Mouse (Mus musculus) heart, embryonic 14.5 days (tissue): ENCODE results near the gene Ndc1. TPM values are rescaled to one million over a fixed set of nuclear protein-coding genes. Genes with fewer than 3 reads are reported as not detected.

Experiments
- ATAC-seq: fragments of 200-750 bp; cut with Nextera tagmentation; 2 replicates; pipeline ENCODE4 v1.8.0; 2017; ENCODE audit warnings: low read depth, moderate TSS enrichment; ENCODE audit not compliant: insufficient number of reproducible peaks, insufficient read depth, low FRiP score
- H3K27ac ChIP-seq, 2 experiments: fragments of 200-500 bp in 1 of 2; fragments of 300-500 bp in 1 of 2; sonication (generic) in 1 of 2; replicated peaks in 1 of 2; 2 replicates each; pipeline ENCODE4 v1.5.1; 2012 to 2014; ENCODE audit warnings: low read depth in 2 of 2, low read length in 2 of 2, control low read depth in 1 of 2, mild to moderate bottlenecking in 1 of 2, mixed read lengths in 1 of 2; ENCODE audit not compliant: control insufficient read depth in 1 of 2, insufficient read depth in 1 of 2
- H3K27me3 ChIP-seq: fragments of 300-500 bp; sonication (generic); 2 replicates; pipeline ENCODE4 v1.6.1; 2014; ENCODE audit warnings: mild to moderate bottlenecking, low read length, control low read depth; ENCODE audit not compliant: control insufficient read depth, insufficient read depth
- H3K36me3 ChIP-seq: fragments of 300-500 bp; sonication (generic); 2 replicates; pipeline ENCODE4 v1.6.1; 2014; ENCODE audit warnings: mild to moderate bottlenecking, control low read depth, low read length, mixed read lengths; ENCODE audit not compliant: control insufficient read depth, insufficient read depth
- H3K4me1 ChIP-seq, 2 experiments: fragments of 200-500 bp in 1 of 2; fragments of 300-500 bp in 1 of 2; sonication (generic) in 1 of 2; 2 replicates each; pipeline ENCODE4 v1.6.1; 2012 to 2014; ENCODE audit warnings: low read length in 2 of 2, control low read depth in 1 of 2, mixed read lengths in 1 of 2; ENCODE audit not compliant: control insufficient read depth in 2 of 2, insufficient read depth in 2 of 2
- H3K4me2 ChIP-seq: fragments of 300-500 bp; sonication (generic); 2 replicates; pipeline ENCODE4 v1.6.1; 2014; ENCODE audit warnings: mild to moderate bottlenecking, low read length
- H3K4me3 ChIP-seq, 2 experiments: fragments of 200-500 bp in 1 of 2; fragments of 300-500 bp in 1 of 2; sonication (generic) in 1 of 2; 2 replicates each; pipeline ENCODE4 v1.5.1; 2012 to 2014; ENCODE audit warnings: low read length in 2 of 2, mild to moderate bottlenecking in 2 of 2, control low read depth in 1 of 2, low read depth in 1 of 2, moderate library complexity in 1 of 2; ENCODE audit not compliant: control insufficient read depth in 1 of 2, insufficient read depth in 1 of 2
- H3K9ac ChIP-seq: fragments of 300-500 bp; sonication (generic); 2 replicates; pipeline ENCODE4 v1.6.1; 2014; ENCODE audit warnings: mild to moderate bottlenecking, low read length
- H3K9me3 ChIP-seq: fragments of 300-500 bp; sonication (generic); 2 replicates; pipeline ENCODE4 v1.6.1; 2016; ENCODE audit warnings: low read length, control low read depth; ENCODE audit not compliant: control insufficient read depth
- WGBS: fragments of 180-500 bp; shearing (Covaris S2); extraction: QIAGEN DNeasy Blood & Tissue Kit; methylation state at CpG from one replicate; pipeline ENCODE4 v1.1.7; 2014; 5-methylcytosine and 5-hydroxymethylcytosine counted together
- microRNA-seq: library from miRNA; unstranded; fragments of <30 nt; microRNA quantifications from one replicate; pipeline ENCODE4, GENCODE M21; 2016
- polyA plus RNA-seq: library from polyadenylated mRNA; unstranded; fragments of >200 nt; fragmentation: Nextera tagmentation; extraction: Ambion mirVana; gene quantifications from 2 replicates; pipeline ENCODE4 v1.2.1, GENCODE M21; 2014

Gene Ndc1
- polyA plus RNA-seq, 1 experiment from 2014 or later = 24.2 TPM

GRCm38 (mm10) chr4:107457602-107458001, 90.0 kb downstream of the Ndc1 start:
- H3K9me3 ChIP-seq = no peaks in the 10 kb centered on the region
- no peak overlapping the region for H3K9ac ChIP-seq
- H3K27me3 ChIP-seq = 0 out of 2 replicates have a peak, but pooled peaks cover 3% of the 10 kb centered on the region
- H3K4me3 ChIP-seq = no peak overlapping the region
- no peak for ATAC-seq
- no peak overlapping the region for H3K4me2 ChIP-seq
- H3K27ac ChIP-seq = no peak overlapping the region
- peaks cover 0 to 2% of the 10 kb centered on the region in 2 experiments; a peak in 1 of 4 replicates for H3K4me1 ChIP-seq
- 53% methylated on average over 12 of the region's 12 CpGs for WGBS
- H3K36me3 ChIP-seq = no peaks in the 10 kb centered on the region

- 47% methylated on average over 17 of the region's 17 CpGs for WGBS
- Histone ChIP-seq H3K27ac (no peak overlapping the region), H3K9ac (no peak overlapping the region), H3K4me3 (no peak overlapping the region), H3K4me1 (peaks cover 0 to 2% of the 10 kb centered on the region in 2 experiments; a peak in 1 of 4 replicates), H3K36me3 (no peaks in the 10 kb centered on the region), H3K4me2 (no peak overlapping the region), H3K9me3 (no peaks in the 10 kb centered on the region), H3K27me3 (peaks cover 3% of the 10 kb centered on the region; the same call in 1 of the 2 replicates)
- ATAC-seq = no peak
These were observed 91.3 kb downstream of the Ndc1 start for GRCm38 (mm10) chr4:107458907-107459306.

- peaks cover 0 to 2% of the 10 kb centered on the region in 2 experiments; a peak in 1 of 4 replicates for H3K4me1 ChIP-seq
- no peak overlapping the region for H3K27ac ChIP-seq
- no peak for ATAC-seq
- no peak overlapping the region for H3K4me2 ChIP-seq
- no peak overlapping the region for H3K9ac ChIP-seq
- H3K36me3 ChIP-seq = no peaks in the 10 kb centered on the region
- no peak overlapping the region for H3K4me3 ChIP-seq
- no peaks in the 10 kb centered on the region for H3K9me3 ChIP-seq
- peaks cover 7% of the 10 kb centered on the region; the same call in 1 of the 2 replicates for H3K27me3 ChIP-seq
- 78% methylated on average over 2 of the region's 2 CpGs for WGBS
These were observed 91.9 kb downstream of the Ndc1 start for GRCm38 (mm10) chr4:107459461-107459860.

- Histone ChIP-seq H3K9me3 (no peaks in the 10 kb centered on the region), H3K36me3 (no peaks in the 10 kb centered on the region), H3K27ac (no peak overlapping the region), H3K9ac (no peak overlapping the region), H3K4me1 (peaks cover 0 to 2% of the 10 kb centered on the region in 2 experiments; a peak in 1 of 4 replicates), H3K27me3 (peaks cover 7% of the 10 kb centered on the region; the same call in 1 of the 2 replicates), H3K4me2 (no peak overlapping the region), H3K4me3 (no peak overlapping the region)
- WGBS = 88% methylated on average over 11 of the region's 11 CpGs
- no peak for ATAC-seq
These were observed 92.9 kb downstream of the Ndc1 start for GRCm38 (mm10) chr4:107460468-107460867.

Small RNA genes within 50 kb of the gene (microRNA-seq; reads per million reads assigned to microRNA genes)
- gene Gm24804 = not detected

Other genes starting within 250 kb of the Ndc1 start
- 330 and 352 TPM in 2 replicates for gene Tmem59, start 189.4 kb upstream of the Ndc1 start, polyA plus RNA-seq
- 11.4 and 16.8 TPM in 2 replicates for gene Tceanc2, start 188.7 kb upstream of the Ndc1 start, polyA plus RNA-seq
- gene Ldlrad1, start 158.6 kb upstream of the Ndc1 start, polyA plus RNA-seq = not detected in 2 replicates
- 46.3 and 52.0 TPM in 2 replicates for gene Lrrc42, start 114.3 kb upstream of the Ndc1 start, polyA plus RNA-seq
- gene Hspb11, start 114.2 kb upstream of the Ndc1 start, polyA plus RNA-seq = 32.9 and 40.6 TPM in 2 replicates
- gene Dio1, start 60.6 kb upstream of the Ndc1 start, polyA plus RNA-seq = not detected in 2 replicates
- 43.4 and 49.7 TPM in 2 replicates for gene Yipf1, start 53.4 kb upstream of the Ndc1 start, polyA plus RNA-seq
- 0.31 TPM in 1 of 2 replicates, not detected in the other for gene Glis1, start 66.8 kb downstream of the Ndc1 start, polyA plus RNA-seq